Mouse (Mus musculus) mouse trophoblast stem cell (cell line): ENCODE measurements around the gene 1600014C10Rik.

Experiments
- in situ Hi-C, 2 experiments: fragments of 300-500 bp; cut with MseI, MboI; formaldehyde crosslinking; loops; 2 replicates in 1 of 2; 3 replicates in 1 of 2; pipeline ENCODE4 v1.15.1; 2025

Gene 1600014C10Rik

DNA sequence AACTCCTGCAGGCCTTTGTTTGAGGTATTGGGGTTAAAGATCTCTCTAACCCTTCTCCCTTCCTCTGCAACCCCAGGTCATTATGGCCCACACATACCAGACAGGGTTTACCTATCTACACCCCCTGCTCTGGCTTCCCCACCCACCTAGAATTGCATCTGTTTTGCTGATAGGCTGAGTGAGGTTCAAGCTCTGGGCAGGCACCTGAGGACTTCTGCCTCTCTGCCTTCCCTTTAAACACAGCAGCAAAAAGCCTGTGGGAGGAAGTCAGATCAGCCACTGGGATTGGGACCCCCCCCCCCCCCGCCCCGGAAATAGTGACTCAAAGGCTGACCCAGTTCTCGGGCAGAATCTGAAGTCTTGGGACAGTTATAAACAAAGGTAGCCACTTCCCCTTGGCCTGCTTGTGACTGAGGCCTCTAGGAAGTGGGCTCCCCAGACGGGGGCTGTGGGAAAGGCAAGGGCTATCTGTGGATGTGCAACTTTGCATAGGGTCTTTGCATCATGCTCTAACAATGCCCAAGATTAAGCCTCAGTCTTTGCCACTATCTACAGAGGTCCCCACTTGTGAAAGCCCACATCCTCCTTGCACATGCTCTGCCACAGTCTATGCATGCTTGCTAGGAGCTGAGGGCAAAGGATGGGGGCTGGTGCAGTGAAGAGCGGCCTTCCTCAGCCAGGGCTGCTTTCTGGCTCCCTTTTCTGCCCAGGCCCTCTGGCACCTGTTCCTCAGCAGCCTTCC lies 31.6 kb downstream of the 1600014C10Rik start:
- in situ Hi-C loops = no loop called here

DNA sequence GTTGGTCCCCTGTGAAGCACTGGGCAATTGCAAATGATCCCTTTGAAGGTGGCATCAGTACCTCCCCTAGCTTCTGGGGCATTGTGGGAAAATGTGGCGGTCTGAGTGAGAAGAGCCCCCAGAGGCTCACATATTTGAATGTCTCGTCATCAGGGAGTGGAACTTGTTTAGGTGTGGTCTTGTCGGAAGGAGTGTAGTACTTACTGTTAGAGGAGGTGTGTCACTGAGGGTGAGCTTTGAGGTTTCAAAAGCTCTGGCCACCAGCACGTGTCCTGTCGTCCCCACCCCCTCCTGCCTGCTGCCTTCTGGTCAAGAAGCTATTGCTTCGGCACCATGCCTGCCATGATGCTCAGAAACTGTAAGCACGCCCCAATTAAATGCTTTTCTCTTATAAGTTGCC lies 32.3 kb downstream of the 1600014C10Rik start:
- in situ Hi-C loops = no loop called here

- in situ Hi-C loops = no loop called here
Measured at GRCm38 (mm10) chr7:38215697-38216096, 32.7 kb downstream of the 1600014C10Rik start.

DNA sequence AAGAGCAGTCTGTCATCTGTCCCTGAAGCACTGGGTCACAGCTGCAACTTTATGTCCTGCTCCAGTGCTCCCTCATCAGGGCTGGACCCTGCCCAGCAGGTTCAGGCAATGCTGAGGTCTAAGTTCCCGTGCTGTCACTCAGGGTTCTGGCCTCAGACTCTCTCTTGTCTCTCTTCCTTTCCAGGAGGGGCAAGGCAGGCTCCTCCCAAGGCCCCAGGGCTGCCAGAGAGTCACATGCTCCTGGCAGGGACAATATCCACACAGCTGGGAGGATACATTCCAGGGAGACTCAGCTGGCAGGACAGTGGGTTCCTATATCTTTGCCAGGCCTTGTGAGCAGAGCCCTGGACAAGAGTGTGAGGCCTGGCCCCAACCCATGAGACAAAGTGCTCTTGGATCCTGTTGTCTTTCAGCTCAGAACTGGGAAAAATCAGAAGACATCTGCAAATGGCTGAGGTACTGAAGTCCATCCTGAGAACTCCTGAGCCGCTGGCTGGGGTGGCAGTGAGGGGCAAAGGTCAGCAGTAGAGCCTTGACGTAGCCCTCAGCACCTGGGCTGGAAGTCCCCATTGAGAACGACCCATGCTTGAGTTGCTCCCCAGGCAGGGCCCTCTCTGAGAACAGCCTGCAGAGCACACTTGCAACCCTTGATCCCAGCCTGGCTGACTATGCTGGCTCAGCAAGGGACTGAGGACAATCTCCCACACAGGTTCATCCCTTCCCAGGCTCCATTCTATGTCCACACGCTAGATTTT lies 34.6 kb downstream of the 1600014C10Rik start:
- in situ Hi-C loops = no loop called here

DNA sequence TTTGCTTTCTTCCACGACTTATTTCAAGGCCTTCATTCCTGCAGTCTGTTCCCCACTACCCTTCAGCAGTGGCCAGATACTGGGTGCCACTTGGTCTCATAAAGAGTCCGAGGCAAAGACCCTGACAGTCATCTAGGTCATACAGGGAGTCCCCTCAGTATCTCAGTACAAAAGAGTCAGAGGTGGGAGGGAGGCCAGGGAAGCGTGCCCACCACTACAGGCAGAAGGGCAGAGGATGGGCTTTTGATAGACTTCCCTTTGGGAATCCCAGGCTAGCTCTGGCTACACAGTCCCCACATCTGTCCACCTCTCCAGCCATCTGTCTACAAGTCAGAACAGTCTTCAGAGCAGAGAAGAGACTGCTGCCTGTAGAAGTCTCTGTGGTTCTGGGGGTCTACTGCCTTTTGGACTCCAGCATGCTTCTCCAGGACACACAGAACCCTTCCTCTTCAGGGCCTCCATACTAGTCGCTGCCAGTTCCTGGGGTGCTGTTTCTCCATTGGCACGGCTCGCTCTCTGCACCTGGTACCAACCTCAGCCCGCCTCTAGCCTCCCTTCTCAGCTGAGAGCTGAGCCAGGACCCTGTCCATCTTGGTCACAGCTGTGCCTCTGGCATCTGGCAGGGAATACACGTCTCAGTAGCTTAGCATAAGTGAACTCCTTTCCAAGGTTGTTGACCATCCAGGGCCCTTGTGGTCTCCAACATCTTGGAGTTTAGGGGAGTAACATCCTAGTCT lies 35.8 kb downstream of the 1600014C10Rik start:
- in situ Hi-C loops = no loop called here

DNA sequence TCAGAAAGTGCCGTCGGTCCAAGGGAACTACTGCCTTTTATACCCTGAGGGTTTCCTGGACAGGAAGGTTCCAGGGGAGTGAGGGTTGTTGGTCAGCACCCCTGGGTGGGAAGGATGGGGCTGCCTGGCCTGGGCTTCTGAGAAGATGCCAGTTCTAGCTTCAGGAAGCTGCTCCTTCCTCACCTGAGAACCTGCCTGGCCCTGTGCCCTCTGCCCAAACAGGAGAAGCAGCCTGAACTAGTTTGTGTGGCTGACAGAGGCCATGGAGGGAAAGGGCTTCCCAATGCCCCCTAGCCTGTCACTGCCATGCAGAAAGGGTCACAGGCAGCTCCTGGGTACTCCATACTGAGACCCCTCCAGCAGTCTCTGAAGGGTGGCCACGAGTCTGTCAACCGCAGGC lies 36.5 kb downstream of the 1600014C10Rik start:
- in situ Hi-C loops = no loop called here

DNA sequence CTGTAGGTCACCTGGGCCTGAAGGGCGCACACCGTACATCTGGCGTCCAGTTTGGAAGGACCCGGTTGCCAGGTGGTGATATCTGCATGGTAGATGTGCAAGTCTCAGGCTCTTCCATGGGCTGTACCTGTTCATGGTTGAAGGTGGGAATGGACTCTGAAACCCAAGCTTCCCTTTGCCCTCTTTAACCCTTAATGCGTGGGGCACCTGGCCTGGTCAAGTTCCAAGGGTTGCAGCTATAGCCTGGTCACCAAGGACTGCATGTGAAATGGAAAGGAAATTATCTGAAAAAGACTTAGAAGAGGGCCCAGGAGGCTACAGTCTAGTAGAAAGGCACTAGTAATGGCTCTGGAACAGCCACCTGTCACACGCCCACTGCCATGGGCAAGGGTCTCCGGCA lies 37.8 kb downstream of the 1600014C10Rik start:
- in situ Hi-C loops = no loop called here

- in situ Hi-C loops = no loop called here
Measured at GRCm38 (mm10) chr7:38224577-38225369, 41.8 kb downstream of the 1600014C10Rik start.

DNA sequence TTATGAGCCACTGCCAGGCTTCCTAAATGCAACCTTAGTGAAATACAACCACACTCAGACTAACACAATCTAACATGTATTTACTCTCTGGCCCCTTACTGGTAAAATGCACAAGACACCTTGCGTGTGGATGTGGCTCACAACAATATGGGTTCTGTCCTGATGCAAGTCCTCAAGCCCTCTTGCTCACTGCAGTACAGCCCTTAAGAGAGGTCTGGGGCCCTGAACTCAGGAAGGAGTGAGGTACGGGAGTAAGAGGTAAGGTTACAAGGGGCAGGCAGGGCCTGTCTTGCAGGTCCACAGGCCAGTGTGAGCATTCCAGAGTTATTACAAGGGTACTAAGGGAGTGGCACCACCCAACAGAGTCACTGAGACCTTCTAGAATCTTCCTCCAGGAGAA lies 43.2 kb downstream of the 1600014C10Rik start:
- in situ Hi-C loops = no loop called here

GRCm38 (mm10) chr7:38227181-38227899 lies 44.3 kb downstream of the 1600014C10Rik start:
- in situ Hi-C loops = no loop called here

- in situ Hi-C loops = no loop called here
Measured at GRCm38 (mm10) chr7:38227900-38228298, 44.9 kb downstream of the 1600014C10Rik start, which contains the start of gene Plekhf1. Gene Plekhf1 (minus strand): TSS chr7:38228016.

DNA sequence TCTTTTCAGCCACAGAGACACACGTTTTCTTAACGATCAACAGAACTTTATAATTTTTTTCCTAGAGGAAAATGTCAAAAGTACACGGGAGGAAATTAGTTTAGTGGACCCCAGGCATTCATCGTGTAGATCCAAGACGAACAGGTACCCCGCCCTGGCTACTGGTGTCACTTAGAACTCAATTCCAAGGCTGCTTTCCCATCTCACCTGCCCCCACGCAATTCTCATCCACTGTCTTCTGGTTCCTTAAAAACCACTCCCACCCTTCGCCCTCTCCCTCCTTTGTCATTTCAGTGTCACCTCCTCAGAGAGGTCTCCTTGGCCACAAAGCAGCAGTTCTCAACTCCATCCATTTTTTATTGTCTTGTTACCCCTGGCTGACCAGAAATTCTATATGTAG lies 45.3 kb downstream of the 1600014C10Rik start:
- in situ Hi-C loops = no loop called here

GRCm38 (mm10) chr7:38230285-38230684 lies 47.3 kb downstream of the 1600014C10Rik start:
- in situ Hi-C loops = no loop called here

- in situ Hi-C loops = no loop called here
Measured at GRCm38 (mm10) chr7:38236400-38237105, 53.5 kb downstream of the 1600014C10Rik start.

- in situ Hi-C loops = no loop called here
Measured at GRCm38 (mm10) chr7:38237140-38237539, 54.1 kb downstream of the 1600014C10Rik start.

GRCm38 (mm10) chr7:38242417-38242816 lies 59.4 kb downstream of the 1600014C10Rik start:
- in situ Hi-C loops = no loop called here
